Mouse (Mus musculus): Measurements from ENCODE around the gene Hs6st1.
"Not testable (repeated sequence)": the region's sequence is repeated elsewhere in the genome, so short reads cannot be mapped to it uniquely, and the experiment has no call there.

Gene Hs6st1

GRCm38 (mm10) chr1:36068076-36068475, at the start of gene Hs6st1:
Hs6st1 (plus strand) TSS chr1:36068400.
- ChIA-PET POLR2A (interaction anchor here (0.5 to 42.6 kb wide), 80 partner anchors 8 to 325 kb away, joined by 3 to 819 read pairs (median 4); no protein-coding TSS in a partner anchor), CTCF (interaction anchor here (0.5 to 2.5 kb wide), 13 partner anchors 8 to 229 kb away, joined by 3 to 16 read pairs (median 4); no protein-coding TSS in a partner anchor)

- POLR2A ChIA-PET: interaction anchor here in 3 of 4 experiments (0.6 to 11.4 kb wide), 19 partner anchors 12 to 179 kb away, joined by 3 to 652 read pairs (median 5); partner anchors contain the start of gene Hs6st1 (in 2 of the 3)
- CTCF ChIA-PET: no interaction called here
These were observed 49.6 kb upstream of the Hs6st1 start for GRCm38 (mm10) chr1:36018617-36019016.

GRCm38 (mm10) chr1:36019161-36019560, 49.0 kb upstream of the Hs6st1 start:
- CTCF ChIA-PET: interaction anchor here in 1 of 4 experiments (1.1 kb wide), 1 partner anchor 180 kb away, joined by 4 read pairs; no protein-coding TSS in a partner anchor
- POLR2A ChIA-PET: interaction anchor here (0.6 to 11.4 kb wide), 18 partner anchors 11 to 179 kb away, joined by 3 to 652 read pairs (median 6); partner anchors contain the start of gene Hs6st1 (in 1 of the 4)

GRCm38 (mm10) chr1:36020315-36020714, 47.9 kb upstream of the Hs6st1 start:
- ChIA-PET POLR2A (interaction anchor here (0.7 to 11.4 kb wide), 10 partner anchors 10 to 57 kb away, joined by 3 to 652 read pairs (median 7); partner anchors contain the start of gene Hs6st1 (in 1 of the 4)), CTCF (interaction anchor here in 1 of 4 experiments (1.1 kb wide), 1 partner anchor 181 kb away, joined by 4 read pairs; no protein-coding TSS in a partner anchor)

- ChIA-PET CTCF (interaction anchor here in 3 of 4 experiments (0.7 to 1.0 kb wide), 3 partner anchors 17 to 37 kb away, joined by 3 read pairs; no protein-coding TSS in a partner anchor), POLR2A (interaction anchor here (0.5 to 2.3 kb wide), 44 partner anchors 8 to 191 kb away, joined by 3 to 35 read pairs (median 4); partner anchors contain the start of gene Hs6st1 (in 1 of the 4))
These were observed 37.8 kb upstream of the Hs6st1 start for GRCm38 (mm10) chr1:36030421-36030821.

- CTCF ChIA-PET: no interaction called here
- POLR2A ChIA-PET: interaction anchor here in 3 of 4 experiments (0.7 to 5.6 kb wide), 13 partner anchors 9 to 62 kb away, joined by 3 to 44 read pairs (median 5); no protein-coding TSS in a partner anchor
These were observed 29.4 kb upstream of the Hs6st1 start for GRCm38 (mm10) chr1:36038769-36039168.

- ChIA-PET POLR2A (interaction anchor here in 2 of 4 experiments (1.1 to 5.6 kb wide), 5 partner anchors 12 to 28 kb away, joined by 3 to 44 read pairs (median 24); no protein-coding TSS in a partner anchor), CTCF (no interaction called here)
These were observed 26.1 kb upstream of the Hs6st1 start for GRCm38 (mm10) chr1:36042072-36042471.

GRCm38 (mm10) chr1:36043793-36044192, 24.4 kb upstream of the Hs6st1 start:
- POLR2A ChIA-PET: interaction anchor here in 2 of 4 experiments (0.7 kb wide), 2 partner anchors 10 to 30 kb away, joined by 3 read pairs; no protein-coding TSS in a partner anchor
- CTCF ChIA-PET: not testable (repeated sequence)

GRCm38 (mm10) chr1:36044288-36044687, 23.9 kb upstream of the Hs6st1 start:
- ChIA-PET CTCF (no interaction called here), POLR2A (interaction anchor here in 2 of 4 experiments (0.7 to 0.9 kb wide), 3 partner anchors 10 to 31 kb away, joined by 3 to 5 read pairs (median 3); no protein-coding TSS in a partner anchor)

GRCm38 (mm10) chr1:36052672-36053071, 15.5 kb upstream of the Hs6st1 start:
- ChIA-PET CTCF (no interaction called here), POLR2A (interaction anchor here in 3 of 4 experiments (0.7 to 42.6 kb wide), 9 partner anchors 9 to 770 kb away, joined by 3 to 819 read pairs (median 16); partner anchors contain the start of gene Hs6st1 (in 2 of the 3))

- ChIA-PET CTCF (no interaction called here), POLR2A (interaction anchor here (0.5 to 42.6 kb wide), 31 partner anchors 7 to 190 kb away, joined by 3 to 819 read pairs (median 6); partner anchors contain the start of gene Hs6st1 (in 3 of the 4))
These were observed 14.6 kb upstream of the Hs6st1 start for GRCm38 (mm10) chr1:36053566-36053965.

- ChIA-PET CTCF (no interaction called here), POLR2A (interaction anchor here (0.6 to 42.6 kb wide), 41 partner anchors 8 to 1810 kb away, joined by 3 to 819 read pairs (median 5); partner anchors contain the start of gene Hs6st1 (in 3 of the 4))
These were observed 13.8 kb upstream of the Hs6st1 start for GRCm38 (mm10) chr1:36054182-36054966.

- POLR2A ChIA-PET: interaction anchor here (0.6 to 42.6 kb wide), 31 partner anchors 8 to 1809 kb away, joined by 3 to 819 read pairs (median 6); partner anchors contain the start of gene Hs6st1 (in 3 of the 4)
These were observed 13.2 kb upstream of the Hs6st1 start for GRCm38 (mm10) chr1:36054967-36055357.

GRCm38 (mm10) chr1:36059351-36059750, 8.8 kb upstream of the Hs6st1 start:
- ChIA-PET POLR2A (interaction anchor here (0.8 to 42.6 kb wide), 42 partner anchors 4 to 827 kb away, joined by 3 to 819 read pairs (median 26); partner anchors contain the start of gene Hs6st1 (in 4 of the 4)), CTCF (interaction anchor here in 1 of 4 experiments (1.6 kb wide), 1 partner anchor 45 kb away, joined by 6 read pairs; no protein-coding TSS in a partner anchor)

More at GRCm38 (mm10) chr1:36054967-36055357, 13.2 kb upstream of the Hs6st1 start:
- CTCF ChIA-PET: no interaction called here

GRCm38 (mm10) chr1:36059959-36060953, 7.9 kb upstream of the Hs6st1 start:
- CTCF ChIA-PET: interaction anchor here (0.6 to 2.6 kb wide), 7 partner anchors 46 to 221 kb away, joined by 3 to 13 read pairs (median 6); no protein-coding TSS in a partner anchor
- POLR2A ChIA-PET: interaction anchor here (0.6 to 42.6 kb wide), 118 partner anchors 5 to 1654 kb away, joined by 3 to 819 read pairs (median 6); partner anchors contain the start of gene Hs6st1 (in 4 of the 4)

- POLR2A ChIA-PET: interaction anchor here (0.6 to 42.6 kb wide), 144 partner anchors 6 to 1321 kb away, joined by 3 to 819 read pairs (median 6); partner anchors contain the start of genes Hs6st1 (in 3 of the 4) and Uggt1 (in 2 of the 4)
These were observed 6.8 kb upstream of the Hs6st1 start for GRCm38 (mm10) chr1:36061211-36061915.

More at GRCm38 (mm10) chr1:36061211-36061915, 6.8 kb upstream of the Hs6st1 start:
- CTCF ChIA-PET: interaction anchor here (0.6 to 5.4 kb wide), 10 partner anchors 11 to 222 kb away, joined by 3 to 38 read pairs (median 5); no protein-coding TSS in a partner anchor

Data from embryonic stem cell, embryonic (primary cell).